Mouse (Mus musculus) bone marrow macrophage, adult 2 months (primary cell): ENCODE data around the gene Aig1.

Source experiments
- CTCF ChIP-seq: IDR thresholded peaks from 2 replicates; pipeline ENCODE4 v1.5.1; 2012; ENCODE audit warnings: low read depth, mild to moderate bottlenecking, low read length, moderate library complexity
- POLR2A ChIP-seq: IDR thresholded peaks from 2 replicates; pipeline ENCODE4 v1.6.1; 2012; ENCODE audit warnings: mild to moderate bottlenecking, low read depth, low read length, borderline replicate concordance

GRCm38 (mm10) chr10:13782235-13782757 is 86.5 kb downstream of the Aig1 start:
- TF ChIP-seq CTCF, result no peak
- TF ChIP-seq POLR2A, result no peak
